Mouse (Mus musculus): Measurements from ENCODE around the gene Zic2. TPM values are rescaled to one million over a fixed set of nuclear protein-coding genes. Genes with fewer than 3 reads are reported as not detected.
"Not testable (repeated sequence)": the region's sequence is repeated elsewhere in the genome, so short reads cannot be mapped to it uniquely, and the experiment has no call there.

Zic2 gene
- polyA plus RNA-seq, 1 experiment from 2014 or later: 12.9 TPM

DNA sequence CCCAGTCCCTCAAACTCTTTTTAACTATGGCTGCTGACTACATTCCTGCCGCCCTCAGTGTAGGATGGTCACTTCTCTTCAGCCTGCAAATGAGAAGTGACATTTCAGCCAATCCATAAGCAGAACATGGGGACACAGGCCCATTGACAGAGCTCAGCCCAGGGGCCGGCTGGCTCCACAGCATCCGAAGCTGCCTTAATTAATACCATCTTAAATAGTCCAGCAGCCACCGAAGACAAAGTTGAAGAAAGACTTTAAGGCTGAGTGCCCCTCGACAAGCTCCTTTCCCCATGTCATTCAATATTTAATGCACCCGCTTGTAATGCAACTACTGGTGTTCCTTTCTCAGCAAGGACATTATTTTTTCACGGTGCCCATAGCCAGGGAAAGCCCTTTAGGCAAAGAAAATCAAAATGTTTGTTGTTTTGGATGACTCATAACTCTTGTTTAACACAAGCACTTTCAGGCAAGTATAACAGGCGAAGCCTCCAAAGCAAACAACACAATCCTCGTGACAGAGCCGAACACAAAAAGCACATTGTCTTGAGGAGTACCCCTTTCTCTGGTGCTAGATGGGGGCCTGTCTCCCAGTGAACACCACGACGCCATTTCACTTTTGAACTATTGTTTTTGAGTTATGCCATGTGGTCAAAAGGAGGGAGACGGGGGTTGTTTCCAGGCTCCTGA, 22.4 kb upstream of the Zic2 start:
- Histone ChIP-seq H3K9me3 (no peaks in the 10 kb centered on the region), H3K4me2 (peak overlapping the region; percentile 41), H3K4me1 (replicated peaks) (peaks cover 40% of the 10 kb centered on the region), H3K9ac (no peak overlapping the region), H3K36me3 (no peaks in the 10 kb centered on the region), H3K4me3 (no peak overlapping the region), H3K27me3 (peaks cover 61% of the 10 kb centered on the region), H3K27ac (replicated peaks) (peak overlapping the region; percentile 81)
- ATAC-seq (ENCODE audit: low FRiP score, low read depth): peak; percentile 31
- 7% methylated on average over 13 of the region's 13 CpGs for WGBS

DNA sequence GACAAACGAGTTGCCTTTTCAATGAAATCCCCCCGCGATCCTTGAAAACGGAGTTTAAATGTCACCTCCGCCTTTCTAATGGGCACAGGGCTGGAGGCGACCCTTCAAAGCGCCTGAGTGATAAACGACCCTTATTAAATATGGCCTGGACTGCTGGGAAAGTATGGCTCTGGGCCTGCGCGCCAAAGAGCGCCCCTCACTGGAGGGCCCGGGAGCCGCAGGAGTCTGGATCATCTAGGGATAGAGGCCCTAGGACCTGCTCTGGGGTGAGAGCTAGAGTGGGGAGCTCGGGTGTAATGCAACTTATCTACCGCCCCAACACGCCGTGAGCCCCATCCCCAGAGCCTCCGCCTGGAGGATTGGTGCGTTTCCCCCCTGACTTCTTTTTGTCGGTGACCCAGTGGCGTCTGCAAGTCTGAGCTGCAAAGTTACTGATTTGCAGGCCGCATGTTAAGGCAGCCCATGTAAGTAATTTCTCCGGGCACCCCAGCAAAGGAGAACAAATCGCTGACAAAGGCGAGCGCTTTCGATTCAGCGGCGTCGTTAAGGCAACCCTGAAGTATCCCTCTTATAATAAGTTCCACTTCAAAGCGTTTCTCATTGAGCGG, 21.7 kb upstream of the Zic2 start:
- WGBS: 2% methylated on average over 32 of the region's 32 CpGs
- peaks cover 40% of the 10 kb centered on the region for H3K4me1 ChIP-seq (replicated peaks)

DNA sequence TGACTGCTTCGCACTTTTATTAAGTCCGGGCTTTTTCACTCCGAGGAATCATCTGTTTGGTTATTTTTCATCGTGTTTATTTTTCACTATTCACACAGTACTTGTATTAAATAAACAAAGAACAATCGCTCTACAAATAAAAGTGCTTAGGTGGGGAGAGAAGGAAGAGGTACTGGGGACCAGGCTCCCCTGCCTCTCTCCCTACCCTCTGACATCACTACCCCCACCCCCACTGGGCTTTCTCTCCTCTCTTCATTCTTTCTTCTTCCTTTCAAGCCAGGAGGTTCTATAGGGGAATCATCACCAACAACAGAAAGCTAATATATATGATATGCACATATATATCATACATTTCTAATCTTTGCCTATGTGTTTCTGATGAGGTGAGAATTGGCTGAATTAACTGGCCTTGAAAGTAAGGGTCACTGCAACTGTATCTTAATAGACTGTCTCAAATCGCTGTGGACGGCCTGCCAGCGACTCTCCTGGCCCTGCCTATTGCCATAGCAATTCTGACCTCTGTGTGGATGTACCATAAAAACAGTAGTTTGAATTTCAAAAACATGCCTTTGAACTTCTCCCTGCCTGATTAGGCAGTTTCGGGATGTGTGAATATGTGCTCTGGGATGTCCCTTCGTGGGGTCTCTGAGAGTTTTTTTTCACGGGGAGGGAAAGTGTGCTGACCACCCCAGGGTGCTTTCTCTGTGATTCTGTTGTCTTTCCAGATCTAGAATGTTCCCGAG, 21.1 kb upstream of the Zic2 start:
- 6% methylated on average over 12 of the region's 12 CpGs for WGBS
- H3K27me3 ChIP-seq: peaks cover 52% of the 10 kb centered on the region
- peak; percentile 49; the same call in 1 of the 2 replicates for ATAC-seq (ENCODE audit: low FRiP score, low read depth)
- H3K36me3 ChIP-seq: no peaks in the 10 kb centered on the region
- peak overlapping the region; percentile 41 for H3K4me2 ChIP-seq
- no peak overlapping the region for H3K9ac ChIP-seq
- peak overlapping the region; percentile 6 for H3K4me3 ChIP-seq
- H3K4me1 ChIP-seq (replicated peaks): peaks cover 40% of the 10 kb centered on the region
- H3K9me3 ChIP-seq: no peaks in the 10 kb centered on the region
- peak overlapping the region; percentile 81 for H3K27ac ChIP-seq (replicated peaks)

More for the DNA sequence above, 21.7 kb upstream of the Zic2 start:
- H3K27me3 ChIP-seq: peaks cover 58% of the 10 kb centered on the region
- H3K4me2 ChIP-seq: peak overlapping the region; percentile 41
- peak; percentile 76 for ATAC-seq (ENCODE audit: low FRiP score, low read depth)
- H3K36me3 ChIP-seq: no peaks in the 10 kb centered on the region
- H3K9me3 ChIP-seq: no peaks in the 10 kb centered on the region
- H3K4me3 ChIP-seq: peak overlapping the region; percentile 6
- H3K9ac ChIP-seq: peak overlapping the region; percentile 1; the same call in 1 of the 2 replicates
- peak overlapping the region; percentile 81 for H3K27ac ChIP-seq (replicated peaks)

DNA sequence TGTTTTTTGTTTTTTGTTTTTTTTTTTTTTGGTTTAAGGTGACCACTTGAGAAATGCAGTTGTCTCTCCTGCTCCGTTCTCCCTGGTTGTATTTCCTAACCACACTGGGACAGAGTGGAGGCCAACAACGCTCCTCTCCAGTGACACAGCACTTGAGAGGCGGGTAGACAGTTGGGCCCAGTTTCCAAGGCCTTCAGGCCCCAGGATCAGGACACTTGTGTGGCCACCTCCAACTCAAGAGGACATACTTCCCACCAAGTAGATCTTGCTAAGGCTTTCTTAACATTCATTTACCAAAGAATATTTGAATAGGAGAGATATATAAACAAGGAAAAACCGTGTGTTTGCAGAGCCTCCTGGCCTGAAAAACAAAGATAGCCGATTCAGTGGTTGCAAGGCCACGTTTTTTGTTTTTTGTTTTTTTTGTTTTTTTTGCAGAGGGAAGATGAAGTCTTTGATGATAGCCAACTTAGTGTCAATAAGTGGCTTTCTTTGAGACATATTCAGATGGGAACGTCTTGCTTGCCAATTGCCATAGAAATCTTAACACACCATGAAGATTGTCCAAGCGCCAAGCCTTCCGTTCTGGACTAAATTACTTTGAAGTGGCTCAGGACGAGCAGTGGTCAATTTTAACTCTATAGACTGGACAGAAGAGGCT, 20.2 kb upstream of the Zic2 start:
- Histone ChIP-seq H3K4me1 (replicated peaks) (peaks cover 35% of the 10 kb centered on the region), H3K4me2 (no peak overlapping the region), H3K27me3 (peaks cover 48% of the 10 kb centered on the region), H3K36me3 (no peaks in the 10 kb centered on the region), H3K27ac (replicated peaks) (peak overlapping the region; percentile 67), H3K9ac (no peak overlapping the region), H3K4me3 (no peak overlapping the region), H3K9me3 (no peaks in the 10 kb centered on the region)
- no peak for ATAC-seq (ENCODE audit: low FRiP score, low read depth)
- 30% methylated on average over 10 of the region's 10 CpGs for WGBS

DNA sequence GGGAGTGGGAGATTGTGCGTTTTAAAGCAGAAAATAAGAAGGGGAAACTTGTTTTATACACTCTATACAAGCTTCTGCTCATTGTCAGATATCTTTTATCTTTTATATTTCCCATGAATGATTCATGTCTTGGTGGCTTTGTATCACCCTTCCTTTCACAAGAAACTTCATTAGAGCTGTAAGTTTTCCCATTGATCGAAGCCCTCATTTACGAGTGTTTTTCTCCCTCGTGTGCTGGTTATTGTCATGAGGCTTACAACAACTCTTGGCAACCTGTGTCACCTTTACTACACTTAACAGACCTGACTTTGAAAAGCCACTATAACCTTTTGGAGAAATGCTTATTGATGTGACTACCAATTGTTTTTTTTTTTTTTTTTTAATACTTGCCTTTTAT, 19.7 kb upstream of the Zic2 start:
- ATAC-seq (ENCODE audit: low FRiP score, low read depth): no peak
- peaks cover 30% of the 10 kb centered on the region for H3K4me1 ChIP-seq (replicated peaks)
- H3K9me3 ChIP-seq: no peaks in the 10 kb centered on the region
- no peak overlapping the region for H3K4me3 ChIP-seq
- H3K27ac ChIP-seq (replicated peaks): peak overlapping the region; percentile 67
- H3K4me2 ChIP-seq: 0 out of 2 replicates have a peak overlapping the region, but pooled peaks have one; percentile 11
- H3K36me3 ChIP-seq: no peaks in the 10 kb centered on the region
- 24% methylated on average over 4 of the region's 4 CpGs for WGBS
- H3K27me3 ChIP-seq: peaks cover 46% of the 10 kb centered on the region
- H3K9ac ChIP-seq: no peak overlapping the region

DNA sequence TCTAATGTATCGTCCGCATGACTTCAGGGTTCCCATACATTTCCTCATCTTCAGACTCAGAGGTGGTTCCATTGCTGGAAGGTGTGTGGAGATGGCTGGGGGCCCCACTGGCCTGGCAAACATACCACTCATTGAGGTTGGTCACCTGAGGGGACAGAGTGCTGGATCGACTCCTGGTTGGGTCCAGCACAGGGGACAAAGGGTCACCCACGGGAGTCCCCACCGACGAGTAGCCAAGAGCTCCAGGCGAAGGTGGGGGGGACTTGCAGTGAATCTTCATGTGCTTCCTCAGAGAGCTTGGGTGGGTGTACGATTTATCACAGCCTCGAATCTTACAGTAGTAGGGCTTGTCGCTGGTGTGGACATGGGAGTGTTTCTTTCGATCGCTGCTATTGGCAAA, 15.9 kb upstream of the Zic2 start:
- ATAC-seq (ENCODE audit: low FRiP score, low read depth); H3K27ac ChIP-seq (replicated peaks); H3K9ac ChIP-seq; H3K4me3 ChIP-seq; H3K9me3 ChIP-seq; H3K36me3 ChIP-seq: not testable (repeated sequence)
- 59% methylated on average over 10 of the region's 12 CpGs for WGBS
- H3K4me1 ChIP-seq (replicated peaks): peaks cover 14% of the 10 kb centered on the region
- H3K4me2 ChIP-seq: peak overlapping the region; percentile 37
- H3K27me3 ChIP-seq: peaks cover 38% of the 10 kb centered on the region

DNA sequence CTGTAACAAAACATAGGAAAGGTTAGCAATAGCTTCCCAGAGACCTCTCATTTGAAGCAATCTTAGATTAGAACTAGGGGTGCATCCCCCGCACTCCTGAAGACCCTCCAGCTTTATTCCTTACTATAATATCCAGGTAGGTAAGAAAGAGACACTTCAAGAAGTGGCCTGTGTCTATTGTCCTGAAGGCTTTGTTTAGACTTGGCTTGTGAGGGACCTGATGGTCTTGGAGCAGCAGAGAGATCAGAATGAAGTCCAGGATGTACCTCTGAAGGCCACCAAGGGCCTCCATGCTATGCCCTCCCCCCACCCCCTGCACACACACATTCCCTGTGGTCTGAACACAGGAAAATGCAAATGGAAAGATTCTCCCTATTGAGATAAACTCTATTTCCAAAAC, 15.5 kb upstream of the Zic2 start:
- WGBS: 96% methylated on average over 1 of the region's 1 CpGs
- Histone ChIP-seq H3K27ac (replicated peaks) (0 out of 2 replicates have a peak overlapping the region, but pooled peaks have one; percentile 38), H3K4me3 (peak overlapping the region; percentile 24)

DNA sequence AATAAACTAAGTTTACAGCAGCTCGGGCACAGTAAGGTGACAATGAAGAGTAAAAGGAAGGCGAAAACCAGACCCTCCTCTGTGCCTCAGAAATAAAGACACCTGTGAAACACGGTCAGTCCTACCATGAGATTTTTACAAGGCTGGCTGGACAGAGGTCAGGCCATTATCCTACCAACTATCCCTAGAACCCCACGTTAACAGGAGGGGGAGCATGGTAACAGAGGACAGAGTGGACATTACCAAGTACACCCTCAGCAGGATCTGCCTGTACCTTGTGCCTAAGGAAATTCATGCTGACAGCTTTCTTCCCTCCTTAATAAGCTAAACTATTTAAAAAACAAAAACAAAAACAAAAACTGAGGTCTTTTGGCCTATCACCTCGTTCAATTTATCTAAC, 15.0 kb upstream of the Zic2 start:
- H3K27ac ChIP-seq (replicated peaks): peak overlapping the region; percentile 44; the same call in 1 of the 2 replicates
- 50% methylated on average over 5 of the region's 5 CpGs for WGBS
- peaks cover 19% of the 10 kb centered on the region for H3K4me1 ChIP-seq (replicated peaks)
- peaks cover 32% of the 10 kb centered on the region for H3K27me3 ChIP-seq
- peak overlapping the region; percentile 28 for H3K9ac ChIP-seq
- H3K4me2 ChIP-seq: peak overlapping the region; percentile 37
- no peaks in the 10 kb centered on the region for H3K9me3 ChIP-seq
- no peaks in the 10 kb centered on the region for H3K36me3 ChIP-seq
- H3K4me3 ChIP-seq: peak overlapping the region; percentile 24
- no peak for ATAC-seq (ENCODE audit: low FRiP score, low read depth)

More for the DNA sequence above, 15.5 kb upstream of the Zic2 start:
- Histone ChIP-seq H3K9me3 (no peaks in the 10 kb centered on the region), H3K27me3 (peaks cover 36% of the 10 kb centered on the region), H3K36me3 (no peaks in the 10 kb centered on the region), H3K4me1 (replicated peaks) (peaks cover 16% of the 10 kb centered on the region), H3K9ac (peak overlapping the region; percentile 39), H3K4me2 (peak overlapping the region; percentile 37)
- ATAC-seq (ENCODE audit: low FRiP score, low read depth): no peak

DNA sequence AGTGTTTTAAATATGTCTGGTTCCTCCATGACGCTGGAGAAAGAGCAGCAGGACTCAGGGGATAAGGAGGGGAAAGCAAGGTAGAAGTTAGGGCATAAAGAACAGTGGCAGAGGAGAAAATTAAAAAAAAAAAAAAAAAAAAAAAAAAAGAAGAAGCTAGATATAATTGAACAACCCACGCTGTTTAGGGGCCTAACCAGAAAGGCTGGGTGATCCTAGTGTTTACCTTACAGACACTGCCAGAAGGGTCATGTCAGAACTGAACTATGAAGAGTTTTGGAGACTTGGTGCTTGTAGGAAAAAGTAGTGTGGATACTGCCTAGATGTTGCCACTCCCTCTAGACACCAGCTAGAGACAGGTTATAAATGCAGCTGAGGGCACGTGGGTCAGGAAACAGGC, 13.7 kb upstream of the Zic2 start:
- no peaks in the 10 kb centered on the region for H3K9me3 ChIP-seq
- no peak for ATAC-seq (ENCODE audit: low FRiP score, low read depth)
- 36% methylated on average over 3 of the region's 3 CpGs for WGBS
- peak overlapping the region; percentile 63 for H3K9ac ChIP-seq
- peak overlapping the region; percentile 52 for H3K4me3 ChIP-seq
- no peaks in the 10 kb centered on the region for H3K36me3 ChIP-seq
- H3K4me1 ChIP-seq (replicated peaks): peaks cover 19% of the 10 kb centered on the region
- peak overlapping the region; percentile 70 for H3K4me2 ChIP-seq
- H3K27ac ChIP-seq (replicated peaks): peak overlapping the region; percentile 93
- peaks cover 27% of the 10 kb centered on the region for H3K27me3 ChIP-seq

DNA sequence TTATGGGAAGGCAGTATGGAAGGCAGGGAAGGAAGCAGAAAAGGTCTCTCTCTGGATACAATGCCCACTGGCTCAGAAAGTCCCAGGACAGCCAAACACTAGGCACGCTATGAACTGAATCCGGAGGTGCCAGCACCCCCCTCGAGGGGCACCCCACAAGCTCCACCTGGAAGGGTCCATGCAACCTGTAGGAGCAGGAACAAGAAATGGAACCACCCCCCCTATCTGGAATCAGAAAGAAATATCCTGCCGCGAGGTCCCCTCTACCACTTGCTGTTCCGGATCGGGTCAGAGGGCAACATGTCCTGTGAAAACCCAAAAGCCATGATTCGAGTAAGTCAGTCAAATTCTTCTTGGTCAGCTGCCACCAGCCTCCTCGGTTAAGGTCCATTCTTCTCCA, 13.3 kb upstream of the Zic2 start:
- Histone ChIP-seq H3K27me3 (peaks cover 30% of the 10 kb centered on the region), H3K4me2 (peak overlapping the region; percentile 70), H3K9ac (peak overlapping the region; percentile 63), H3K27ac (replicated peaks) (peak overlapping the region; percentile 93), H3K36me3 (no peaks in the 10 kb centered on the region), H3K9me3 (no peaks in the 10 kb centered on the region), H3K4me3 (peak overlapping the region; percentile 52), H3K4me1 (replicated peaks) (peaks cover 19% of the 10 kb centered on the region)
- 17% methylated on average over 9 of the region's 9 CpGs for WGBS
- ATAC-seq (ENCODE audit: low FRiP score, low read depth): no peak

DNA sequence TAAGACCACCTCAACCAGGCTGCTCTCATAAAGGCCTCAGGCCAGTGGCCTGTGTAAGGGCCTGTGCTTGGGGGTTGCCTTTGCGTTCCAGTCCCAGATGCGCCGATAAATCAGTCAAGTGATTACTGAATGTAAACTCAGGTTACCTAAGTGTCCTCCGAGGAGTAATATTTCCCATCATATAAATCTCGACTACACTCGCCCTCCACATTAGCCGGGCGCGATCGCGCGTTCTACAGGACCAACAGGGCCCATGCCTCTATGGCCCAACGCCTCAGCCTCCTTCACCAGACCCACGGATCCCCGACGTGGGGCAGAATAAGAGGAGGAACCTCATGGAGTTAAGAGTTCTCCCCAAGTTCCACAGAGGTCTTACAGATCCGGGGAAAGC, 12.6 kb upstream of the Zic2 start:
- peaks cover 36% of the 10 kb centered on the region for H3K27me3 ChIP-seq
- peaks cover 19% of the 10 kb centered on the region for H3K4me1 ChIP-seq (replicated peaks)
- H3K9me3 ChIP-seq: no peaks in the 10 kb centered on the region
- peak overlapping the region; percentile 52 for H3K4me3 ChIP-seq
- H3K27ac ChIP-seq (replicated peaks): peak overlapping the region; percentile 93
- WGBS: 15% methylated on average over 17 of the region's 17 CpGs
- H3K9ac ChIP-seq: peak overlapping the region; percentile 63
- H3K4me2 ChIP-seq: peak overlapping the region; percentile 70
- H3K36me3 ChIP-seq: no peaks in the 10 kb centered on the region
- ATAC-seq (ENCODE audit: low FRiP score, low read depth): no peak

Measured in hindbrain, embryonic 15.5 days (tissue).